In the genomic region with DNA sequence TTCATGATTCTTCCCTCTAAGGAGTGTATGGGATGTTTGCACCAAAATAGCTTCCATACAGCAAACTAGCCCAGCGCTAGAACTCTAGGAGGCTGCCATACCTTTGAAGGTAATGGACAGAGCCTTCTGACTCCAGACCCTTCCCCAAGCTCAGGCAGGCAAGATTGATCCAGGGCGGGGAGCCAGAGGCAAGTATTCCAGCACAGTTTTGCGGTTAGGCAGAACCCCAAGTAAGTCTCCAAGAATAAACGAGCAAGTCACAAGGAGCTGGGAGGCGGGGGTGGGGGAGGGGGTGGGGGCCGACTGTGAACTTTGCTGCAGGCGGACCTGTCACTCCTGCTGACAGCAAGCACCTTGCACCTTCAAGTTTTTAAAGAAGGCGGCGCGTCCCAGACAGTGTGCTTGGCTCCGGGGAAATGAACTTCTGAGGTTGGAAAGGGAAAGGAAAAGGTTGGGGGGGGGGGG, we compare ENCODE assay signal across 8 mouse cellular contexts. TPM values are rescaled to one million over a fixed set of nuclear protein-coding genes. Genes with fewer than 3 reads are reported as not detected.
DNase-seq lines count a peak whose midpoint lies in the region; ATAC-seq and TF ChIP-seq lines count a peak whose summit lies in the region.

No protein-coding gene starts in this region.

- H3K36me3 ChIP-seq in E14TG2a.4 (ENCODE audit: insufficient read depth, low read length), result peaks cover 10% of the 10 kb centered on the region
- H3K36me3 ChIP-seq in forebrain, postnatal 0 days (ENCODE audit: insufficient read depth), result no peaks in the 10 kb centered on the region; the same call in 1 of the 2 replicates
- no peaks in the 10 kb centered on the region for H3K36me3 ChIP-seq in intestine, embryonic 16.5 days (ENCODE audit: control insufficient read depth, insufficient read depth, low read length)
- no peaks in the 10 kb centered on the region for H3K36me3 ChIP-seq in midbrain, postnatal 0 days (ENCODE audit: insufficient read depth, low read length)

- H3K27me3 ChIP-seq in E14TG2a.4 (ENCODE audit: insufficient read depth, low read length), result peaks cover 12% of the 10 kb centered on the region
- H3K27me3 ChIP-seq in forebrain, postnatal 0 days (ENCODE audit: insufficient read depth, low read length), result no peaks in the 10 kb centered on the region
- no peaks in the 10 kb centered on the region for H3K27me3 ChIP-seq in intestine, embryonic 16.5 days (replicated peaks; ENCODE audit: control insufficient read depth, insufficient read depth, low read length)
- no peaks in the 10 kb centered on the region for H3K27me3 ChIP-seq in midbrain, postnatal 0 days (ENCODE audit: insufficient read depth, low read length)

- no peaks in the 10 kb centered on the region; the same call in 1 of the 2 replicates for H3K9me3 ChIP-seq in E14TG2a.4 (ENCODE audit: low read length)
- no peaks in the 10 kb centered on the region for H3K9me3 ChIP-seq in forebrain, postnatal 0 days (ENCODE audit: low read length)
- no peaks in the 10 kb centered on the region for H3K9me3 ChIP-seq in intestine, embryonic 16.5 days (ENCODE audit: control insufficient read depth, low read length)
- no peaks in the 10 kb centered on the region for H3K9me3 ChIP-seq in midbrain, postnatal 0 days (ENCODE audit: low read length)

- H3K9ac ChIP-seq in forebrain, postnatal 0 days, result peak overlapping the region; percentile 54
- peak overlapping the region; percentile 72 for H3K9ac ChIP-seq in intestine, embryonic 16.5 days (ENCODE audit: low read depth, low read length)
- H3K9ac ChIP-seq in midbrain, postnatal 0 days (replicated peaks; ENCODE audit: low read length, poor library complexity, severe bottlenecking), result peak overlapping the region; percentile 52

- peak; percentile 34; the same call in 1 of the 2 replicates for ATAC-seq in forebrain, postnatal 0 days
- peak; percentile 87 for ATAC-seq in intestine, embryonic 16.5 days
- ATAC-seq in midbrain, postnatal 0 days (ENCODE audit: low FRiP score), result no peak; the same call in none of the 2 replicates

- peak; percentile 93 for DNase-seq in heart, adult 11 months
- no peak for DNase-seq in heart, postnatal 14 days
- DNase-seq in forebrain, postnatal 0 days, result no peak
- no peak for DNase-seq in midbrain, postnatal 0 days (ENCODE audit: low spot score)
- no peak for DNase-seq in layer of hippocampus, adult 11-12 months (ENCODE audit: low spot score)
- no peak for DNase-seq in adrenal gland, postnatal 14 days

- peaks cover 12% of the 10 kb centered on the region for H3K4me1 ChIP-seq in E14TG2a.4 (replicated peaks; ENCODE audit: low read depth, low read length)
- H3K4me1 ChIP-seq in forebrain, postnatal 0 days (ENCODE audit: insufficient read depth), result peaks cover 11% of the 10 kb centered on the region; the same call in 1 of the 2 replicates
- H3K4me1 ChIP-seq in intestine, embryonic 16.5 days (ENCODE audit: control insufficient read depth, insufficient read depth, low read length), result peaks cover 6% of the 10 kb centered on the region; the same call in 1 of the 2 replicates
- no peaks in the 10 kb centered on the region for H3K4me1 ChIP-seq in midbrain, postnatal 0 days (ENCODE audit: insufficient read depth, low read length)

- H3K4me3 ChIP-seq in E14TG2a.4 (replicated peaks; ENCODE audit: low read length), result peak overlapping the region; percentile 79
- H3K4me3 ChIP-seq in forebrain, postnatal 0 days (ENCODE audit: low read depth, low read length), result peak overlapping the region; percentile 48
- H3K4me3 ChIP-seq in intestine, embryonic 16.5 days (ENCODE audit: low read length), result peak overlapping the region; percentile 66
- peak overlapping the region; percentile 46 for H3K4me3 ChIP-seq in midbrain, postnatal 0 days (ENCODE audit: low read depth, low read length)

- intact Hi-C loops in heart, postnatal 14 days (cut with DNase I), result loop anchor here (1.0 to 10.0 kb wide), 2 partner anchors 159 to 393 kb away; no protein-coding TSS in a partner anchor

- TF ChIP-seq CTCF in E14TG2a.4 (conservative IDR thresholded peaks at IDR 0.05; ENCODE audit: low read length), result no peak
- TF ChIP-seq CTCF in forebrain, postnatal 0 days (IDR thresholded peaks at IDR 0.05; ENCODE audit: low read depth), result no peak
- no peak for TF ChIP-seq CTCF in midbrain, postnatal 0 days (IDR thresholded peaks at IDR 0.05)

- WGBS in forebrain, postnatal 0 days, result 14% methylated on average over 11 of the region's 11 CpGs
- WGBS in intestine, embryonic 16.5 days, result 21% methylated on average over 11 of the region's 11 CpGs
- WGBS in midbrain, postnatal 0 days, result 19% methylated on average over 10 of the region's 11 CpGs

- H3K4me2 ChIP-seq in forebrain, postnatal 0 days (ENCODE audit: low read depth), result peak overlapping the region; percentile 95
- peak overlapping the region; percentile 95 for H3K4me2 ChIP-seq in intestine, embryonic 16.5 days (ENCODE audit: low read depth, low read length)
- peak overlapping the region; percentile 97 for H3K4me2 ChIP-seq in midbrain, postnatal 0 days (ENCODE audit: low read depth, low read length, poor library complexity, severe bottlenecking)

- no peak overlapping the region for H3K27ac ChIP-seq in forebrain, postnatal 0 days (ENCODE audit: low read depth, low read length)
- H3K27ac ChIP-seq in intestine, embryonic 16.5 days (ENCODE audit: low read length), result no peak overlapping the region
- no peak overlapping the region for H3K27ac ChIP-seq in midbrain, postnatal 0 days (ENCODE audit: low read depth, low read length)

RNA-seq across cellular contexts. Expression of a gene that starts 0.7 kb away (rescaled TPM):
- 100 to 1,000 TPM; 179 to 186 TPM for total RNA-seq in heart, postnatal 14 days (2021)
- total RNA-seq in forebrain, postnatal 0 days (2014; rRNA removed), result 0.52 and 0.85 TPM in 2 replicates
- polyA plus RNA-seq in forebrain, postnatal 0 days (2015; fragmentation: Nextera tagmentation; extraction: Ambion mirVana), result 0.15 TPM in 2 replicates
- polyA plus RNA-seq in intestine, embryonic 16.5 days (2015; fragmentation: Nextera tagmentation; extraction: Ambion mirVana), result 0.04 and 0.05 TPM in 2 replicates
- total RNA-seq in midbrain, postnatal 0 days (2014; rRNA removed), result 0.71 and 0.90 TPM in 2 replicates
- 0.10 and 0.16 TPM in 2 replicates for polyA plus RNA-seq in midbrain, postnatal 0 days (2015; fragmentation: Nextera tagmentation; extraction: Ambion mirVana)
- 0.44 and 0.56 TPM in 2 replicates for total RNA-seq in adrenal gland, postnatal 14 days (2021)

RNA-seq across cellular contexts. Expression of a gene that starts 48.3 kb away (rescaled TPM):
- total RNA-seq in heart, postnatal 14 days (2021), result 10 to 100 TPM; 16.5 to 20.6 TPM
- total RNA-seq in forebrain, postnatal 0 days (2014; rRNA removed), result 31.4 and 51.7 TPM in 2 replicates
- 23.7 and 27.5 TPM in 2 replicates for polyA plus RNA-seq in forebrain, postnatal 0 days (2015; fragmentation: Nextera tagmentation; extraction: Ambion mirVana)
- 49.3 and 50.3 TPM in 2 replicates for polyA plus RNA-seq in intestine, embryonic 16.5 days (2015; fragmentation: Nextera tagmentation; extraction: Ambion mirVana)
- total RNA-seq in midbrain, postnatal 0 days (2014; rRNA removed), result 30.2 and 42.1 TPM in 2 replicates
- 21.3 and 21.4 TPM in 2 replicates for polyA plus RNA-seq in midbrain, postnatal 0 days (2015; fragmentation: Nextera tagmentation; extraction: Ambion mirVana)
- total RNA-seq in adrenal gland, postnatal 14 days (2021), result 36.2 and 47.0 TPM in 2 replicates

Comparison
In these comparisons a context has a peak if more than half of its experiments do, and no peak if none do; other contexts are left out.
1. RNA of a gene that starts 0.7 kb away (total RNA-seq): 179 to 186 TPM in heart, postnatal 14 days; 0.71 to 0.90 TPM in midbrain, postnatal 0 days, 0.52 to 0.85 TPM in forebrain, postnatal 0 days and 0.44 to 0.56 TPM in adrenal gland, postnatal 14 days; every median in the first group is over 10 times any median in the second.
2. Peak in every context shown above with its lines, with median percentiles within 50 percentile points of each other: H3K4me3 ChIP-seq, H3K4me2 ChIP-seq and H3K9ac ChIP-seq.